Mouse (Mus musculus) neural tube, embryonic 12.5 days (tissue): ENCODE measurements at regions not wholly inside any gene's neighbourhood (a gene's known extent, or its start where the extent isn't known, plus 50 kb on each side); places are given as distances from the start of the nearest gene placed in this dataset.

Experiments
- ATAC-seq: fragments of 200-750 bp; cut with Nextera tagmentation; 2 replicates; pipeline ENCODE4 v1.8.0; 2017; ENCODE audit warnings: low read depth, mild to moderate bottlenecking, moderate TSS enrichment, moderate library complexity; ENCODE audit not compliant: low FRiP score
- H3K27ac ChIP-seq: fragments of 300-500 bp; sonication (generic); 2 replicates; pipeline ENCODE4 v1.5.1; 2016
- H3K27me3 ChIP-seq: fragments of 300-500 bp; sonication (generic); replicated peaks from 2 replicates; pipeline ENCODE4 v1.6.1; 2016; ENCODE audit warnings: mild to moderate bottlenecking
- H3K36me3 ChIP-seq: fragments of 300-500 bp; sonication (generic); 2 replicates; pipeline ENCODE4 v1.6.1; 2016; ENCODE audit warnings: mild to moderate bottlenecking
- H3K4me1 ChIP-seq: fragments of 300-500 bp; sonication (generic); 2 replicates; pipeline ENCODE4 v1.6.1; 2016
- H3K4me2 ChIP-seq: fragments of 300-500 bp; sonication (generic); replicated peaks from 2 replicates; pipeline ENCODE4 v1.6.1; 2016; ENCODE audit warnings: mild to moderate bottlenecking
- H3K4me3 ChIP-seq: fragments of 300-500 bp; sonication (generic); 2 replicates; pipeline ENCODE4 v1.5.1; 2016
- H3K9ac ChIP-seq: fragments of 300-500 bp; sonication (generic); 2 replicates; pipeline ENCODE4 v1.6.1; 2016; ENCODE audit warnings: mild to moderate bottlenecking
- H3K9me3 ChIP-seq: fragments of 300-500 bp; sonication (generic); 2 replicates; pipeline ENCODE4 v1.6.1; 2016; ENCODE audit warnings: mild to moderate bottlenecking
- WGBS: fragments of 180-500 bp; shearing (Covaris S2); methylation state at CpG from one replicate; pipeline ENCODE4 v1.1.7; 2016; 5-methylcytosine and 5-hydroxymethylcytosine counted together

DNA sequence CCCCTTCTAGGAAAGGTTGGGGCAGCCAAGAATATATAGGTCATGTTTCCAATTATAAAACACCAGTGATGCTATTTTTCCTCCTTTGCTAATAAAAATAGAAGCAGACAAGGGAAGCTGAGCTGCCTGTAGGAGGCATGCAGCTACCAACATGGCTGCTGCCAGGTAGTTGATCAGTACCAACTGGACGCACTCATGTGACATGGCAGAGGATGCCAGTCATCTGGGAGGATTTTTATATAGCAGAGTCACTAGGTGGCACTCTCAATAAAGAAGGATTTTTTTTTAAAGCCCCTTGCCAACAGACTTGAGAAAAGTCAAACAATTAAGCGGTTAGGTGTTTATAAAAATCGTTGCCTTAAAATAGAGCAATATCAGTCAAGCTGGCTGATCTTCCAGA, 273.5 kb downstream of the Mex3b start:
- 94% methylated on average over 3 of the region's 3 CpGs for WGBS
- Histone ChIP-seq H3K4me2 (no peak overlapping the region), H3K27ac (no peak overlapping the region), H3K9me3 (no peaks in the 10 kb centered on the region), H3K4me1 (no peaks in the 10 kb centered on the region), H3K27me3 (no peaks in the 10 kb centered on the region), H3K36me3 (no peaks in the 10 kb centered on the region), H3K9ac (no peak overlapping the region), H3K4me3 (no peak overlapping the region)
- ATAC-seq, result no peak

DNA sequence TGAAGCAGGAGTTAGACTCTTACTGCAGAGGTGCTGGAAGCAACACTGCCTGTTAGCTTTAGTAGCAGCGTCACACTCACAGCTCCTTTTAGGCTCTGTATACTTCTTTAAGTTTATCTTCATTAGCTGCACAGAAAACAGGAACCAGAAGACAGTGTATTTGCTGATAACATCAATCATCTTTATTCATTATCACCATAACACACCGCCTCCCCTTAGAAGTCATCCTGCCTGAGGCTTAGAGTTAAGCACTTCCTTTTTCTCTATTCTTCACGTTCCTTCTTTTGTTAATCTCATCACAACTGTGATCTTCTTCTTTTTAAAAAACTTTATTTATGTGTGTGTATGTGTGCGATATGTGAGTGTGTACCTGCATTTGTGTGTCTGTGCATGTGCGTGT, 276.9 kb downstream of the Mex3b start:
- H3K36me3 ChIP-seq, result no peaks in the 10 kb centered on the region
- no peak for ATAC-seq
- H3K4me2 ChIP-seq, result no peak overlapping the region
- no peaks in the 10 kb centered on the region for H3K9me3 ChIP-seq
- WGBS, result 89% methylated on average over 5 of the region's 5 CpGs
- no peak overlapping the region for H3K4me3 ChIP-seq
- no peak overlapping the region for H3K27ac ChIP-seq
- no peak overlapping the region for H3K9ac ChIP-seq
- no peaks in the 10 kb centered on the region for H3K4me1 ChIP-seq
- no peaks in the 10 kb centered on the region for H3K27me3 ChIP-seq

DNA sequence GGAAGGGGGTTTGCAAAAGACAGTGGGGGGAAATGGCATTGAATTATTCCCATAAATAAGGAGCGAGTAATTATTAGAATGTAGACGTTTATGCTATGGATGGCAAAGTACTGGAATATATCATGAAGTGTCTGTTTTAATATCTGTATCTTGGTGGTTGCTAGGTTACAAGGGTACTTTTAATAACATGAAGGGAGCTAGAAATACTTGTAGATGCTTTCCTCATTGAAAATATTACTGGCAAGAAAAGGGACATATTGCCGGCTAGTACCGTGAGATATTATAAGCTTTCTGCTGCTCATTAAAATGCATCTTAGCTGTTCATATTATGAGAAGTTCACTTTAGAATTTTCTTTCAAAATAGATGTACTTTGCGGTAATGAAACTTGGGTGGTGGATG, 278.4 kb downstream of the Mex3b start:
- Histone ChIP-seq H3K4me2 (no peak overlapping the region), H3K27me3 (no peaks in the 10 kb centered on the region), H3K9ac (no peak overlapping the region), H3K9me3 (no peaks in the 10 kb centered on the region), H3K36me3 (no peaks in the 10 kb centered on the region), H3K4me1 (no peaks in the 10 kb centered on the region), H3K4me3 (no peak overlapping the region), H3K27ac (no peak overlapping the region)
- ATAC-seq, result no peak
- WGBS, result 88% methylated on average over 5 of the region's 5 CpGs

DNA sequence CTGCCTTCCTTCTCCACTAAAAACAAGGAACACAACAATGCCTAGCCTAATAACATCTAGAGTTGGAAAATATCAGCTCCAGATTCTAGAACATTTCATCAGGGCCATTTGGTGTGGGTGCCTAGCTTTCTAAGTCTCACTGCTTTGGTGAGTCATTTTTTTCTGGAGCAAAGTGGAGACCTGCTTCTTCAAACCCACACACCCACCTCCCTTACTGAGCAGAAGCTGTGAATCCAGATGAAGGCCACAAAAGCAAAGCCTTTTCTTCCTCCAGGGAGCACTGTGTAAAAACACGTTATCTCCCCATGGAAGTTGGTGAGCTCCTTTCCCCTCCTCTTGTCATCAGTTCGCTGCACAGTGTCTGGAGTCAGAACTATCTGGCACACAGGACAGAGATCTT, 294.1 kb downstream of the Mex3b start:
- no peaks in the 10 kb centered on the region for H3K9me3 ChIP-seq
- no peaks in the 10 kb centered on the region for H3K36me3 ChIP-seq
- H3K9ac ChIP-seq, result no peak overlapping the region
- WGBS, result 77% methylated on average over 2 of the region's 2 CpGs
- H3K27me3 ChIP-seq, result no peaks in the 10 kb centered on the region
- H3K27ac ChIP-seq, result no peak overlapping the region
- no peak overlapping the region for H3K4me2 ChIP-seq
- H3K4me3 ChIP-seq, result no peak overlapping the region
- ATAC-seq, result no peak
- no peaks in the 10 kb centered on the region for H3K4me1 ChIP-seq

DNA sequence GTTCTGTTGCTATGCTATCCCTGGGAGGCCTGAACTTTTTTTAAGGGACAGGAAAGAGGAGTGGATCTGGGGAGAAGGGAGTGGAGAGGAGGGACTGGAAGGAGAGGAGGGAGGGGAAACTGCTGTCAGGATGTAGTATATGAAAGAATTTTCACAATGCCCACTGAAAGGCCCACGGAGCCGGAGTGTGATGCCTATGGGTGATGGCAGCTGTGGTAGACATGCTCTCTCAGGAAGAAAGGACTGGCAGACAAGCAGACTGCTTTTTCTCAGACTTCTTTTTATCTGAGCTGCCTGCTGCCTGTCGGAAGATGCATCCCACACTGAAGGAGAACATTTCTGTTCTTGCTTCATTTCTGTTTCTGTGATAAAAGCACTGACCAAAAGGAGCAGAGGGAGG, 295.7 kb downstream of the Mex3b start:
- Histone ChIP-seq H3K27me3 (no peaks in the 10 kb centered on the region), H3K9ac (no peak overlapping the region), H3K4me3 (no peak overlapping the region), H3K4me1 (no peaks in the 10 kb centered on the region), H3K36me3 (no peaks in the 10 kb centered on the region), H3K27ac (no peak overlapping the region), H3K4me2 (no peak overlapping the region), H3K9me3 (no peaks in the 10 kb centered on the region)
- no peak for ATAC-seq
- 89% methylated on average over 3 of the region's 3 CpGs for WGBS

DNA sequence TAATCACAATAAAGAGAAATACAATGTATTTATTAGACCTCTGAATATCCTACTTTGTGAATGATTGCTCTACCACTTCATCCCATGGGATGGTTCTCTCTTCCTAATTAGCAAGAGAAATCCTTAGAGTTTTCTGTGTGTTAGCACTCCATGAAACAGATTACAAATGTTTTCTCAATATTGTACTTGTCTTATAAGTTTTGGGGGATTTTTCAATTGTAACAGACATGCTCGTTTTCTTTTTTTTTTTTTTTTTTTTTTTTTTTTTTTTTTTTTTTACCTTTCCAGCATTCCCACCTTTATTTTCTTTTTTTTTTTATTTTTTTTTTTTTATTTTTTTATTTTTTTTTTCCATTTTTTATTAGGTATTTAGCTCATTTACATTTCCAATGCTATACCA, 312.3 kb downstream of the Mex3b start:
- Histone ChIP-seq H3K36me3 (no peaks in the 10 kb centered on the region), H3K27me3 (no peaks in the 10 kb centered on the region), H3K27ac (no peak overlapping the region), H3K4me1 (no peaks in the 10 kb centered on the region), H3K4me3 (no peak overlapping the region), H3K9me3 (no peaks in the 10 kb centered on the region), H3K4me2 (no peak overlapping the region), H3K9ac (no peak overlapping the region)
- 75% methylated on average over 1 of the region's 1 CpGs for WGBS
- ATAC-seq, result no peak

DNA sequence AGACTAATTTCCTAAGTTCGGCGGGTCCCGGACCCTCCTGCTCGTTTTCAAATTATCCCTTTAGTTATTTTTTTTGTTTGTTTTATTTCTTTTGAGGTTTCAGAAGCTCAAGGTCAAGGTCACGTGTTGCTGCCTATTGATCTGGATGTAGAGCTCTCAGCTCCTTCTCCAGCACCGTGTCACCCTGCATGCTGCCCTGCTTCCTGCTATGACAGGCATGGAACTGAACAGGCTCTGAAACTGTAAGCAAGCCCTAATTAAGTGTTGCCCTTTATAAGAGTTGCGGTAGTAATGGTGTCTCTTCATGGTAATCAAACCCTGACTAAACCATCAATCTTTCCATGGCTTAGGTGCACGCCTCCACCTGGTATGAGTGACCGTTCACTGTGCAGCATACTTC, 319.2 kb downstream of the Mex3b start:
- no peak overlapping the region for H3K4me2 ChIP-seq
- no peak for ATAC-seq
- H3K36me3 ChIP-seq, result no peaks in the 10 kb centered on the region
- no peaks in the 10 kb centered on the region for H3K27me3 ChIP-seq
- no peak overlapping the region for H3K9ac ChIP-seq
- H3K27ac ChIP-seq, result no peak overlapping the region
- no peaks in the 10 kb centered on the region for H3K4me1 ChIP-seq
- H3K9me3 ChIP-seq, result no peaks in the 10 kb centered on the region
- H3K4me3 ChIP-seq, result no peak overlapping the region
- WGBS, result 94% methylated on average over 9 of the region's 9 CpGs

DNA sequence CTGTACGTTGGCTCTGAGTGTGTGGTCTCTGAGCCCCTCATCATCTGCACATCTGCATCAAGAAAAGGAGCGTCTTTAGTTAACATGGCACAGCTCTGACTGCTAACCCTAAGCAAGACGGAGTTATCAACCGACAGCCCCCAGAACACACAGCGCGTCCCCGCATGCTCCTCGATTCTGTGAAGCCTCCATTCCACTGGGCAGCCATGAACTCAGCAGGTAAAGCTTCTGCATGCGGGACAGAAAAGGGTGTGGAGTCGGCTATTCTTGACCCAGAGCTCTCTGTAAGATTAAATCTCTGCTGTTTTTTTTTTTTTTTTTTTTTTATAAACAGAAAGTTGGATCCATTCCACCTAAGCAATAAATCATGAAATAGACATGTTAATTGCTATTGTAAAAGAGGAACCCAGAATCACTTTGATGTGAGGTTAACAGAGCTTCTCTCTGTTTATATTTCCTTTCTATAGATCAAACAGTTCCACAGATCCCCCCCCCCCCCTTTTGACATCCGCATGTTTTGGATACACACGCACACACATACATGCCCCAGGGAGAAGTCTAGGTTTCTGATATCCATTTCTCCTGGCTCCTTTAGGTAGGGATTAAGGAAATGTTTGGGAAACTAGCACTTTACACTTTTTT, 328.9 kb downstream of the Mex3b start:
- no peak for ATAC-seq
- Histone ChIP-seq H3K9me3 (no peaks in the 10 kb centered on the region), H3K27me3 (no peaks in the 10 kb centered on the region), H3K4me3 (no peak overlapping the region), H3K4me2 (no peak overlapping the region), H3K27ac (no peak overlapping the region), H3K9ac (no peak overlapping the region), H3K36me3 (no peaks in the 10 kb centered on the region), H3K4me1 (peaks cover 3% of the 10 kb centered on the region)
- WGBS, result 72% methylated on average over 12 of the region's 12 CpGs

DNA sequence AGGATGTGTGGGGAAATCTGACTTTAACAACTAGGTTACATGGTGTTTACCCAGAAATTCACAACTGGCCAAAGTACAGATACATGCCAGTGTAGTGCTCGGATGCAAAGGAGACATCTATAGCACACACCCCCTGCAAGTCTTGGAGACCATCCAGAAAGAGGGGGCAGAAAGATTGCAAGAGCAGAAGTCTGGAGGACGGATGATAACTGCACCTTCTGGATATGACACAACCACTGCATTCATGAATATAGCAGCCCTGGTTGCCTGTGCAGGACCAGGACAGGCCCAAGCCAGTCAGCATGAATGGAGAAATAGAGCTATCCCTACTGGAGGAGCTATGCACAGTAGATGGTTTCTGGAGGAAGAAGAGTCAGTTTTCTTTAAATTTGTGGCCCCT, 330.4 kb downstream of the Mex3b start:
- no peak for ATAC-seq
- Histone ChIP-seq H3K27me3 (no peaks in the 10 kb centered on the region), H3K36me3 (no peaks in the 10 kb centered on the region), H3K4me2 (no peak overlapping the region), H3K9ac (no peak overlapping the region), H3K4me3 (no peak overlapping the region), H3K9me3 (no peaks in the 10 kb centered on the region), H3K4me1 (peaks cover 17% of the 10 kb centered on the region), H3K27ac (no peak overlapping the region)
- 82% methylated on average over 2 of the region's 2 CpGs for WGBS

DNA sequence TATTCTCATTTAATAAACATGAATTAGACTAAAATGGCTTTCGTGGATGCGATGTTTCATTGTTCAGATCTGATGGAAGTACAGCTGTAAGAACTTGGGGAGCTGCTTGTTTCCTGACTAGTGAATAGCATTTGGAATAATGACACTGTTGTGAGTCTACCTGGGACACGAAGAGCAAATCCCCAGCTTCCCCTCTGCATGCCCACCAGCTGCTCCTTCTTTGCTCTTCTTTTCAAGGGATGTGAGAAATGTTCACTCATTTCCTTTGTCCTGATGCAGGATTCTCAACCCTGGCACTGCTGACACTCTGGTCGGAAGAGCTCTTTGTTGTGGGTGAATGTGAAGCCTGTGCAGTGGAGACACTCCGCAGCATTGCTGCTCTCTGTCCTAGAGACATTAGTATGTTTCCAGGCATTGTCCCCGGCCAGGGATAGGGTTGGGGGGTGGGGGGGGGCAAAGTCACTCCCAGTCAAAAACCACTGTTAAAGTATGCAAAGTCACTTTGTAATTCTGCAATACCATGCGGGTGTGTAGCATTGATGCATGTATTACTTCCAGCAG, 334.1 kb downstream of the Mex3b start:
- Histone ChIP-seq H3K4me2 (peak overlapping the region; percentile 52), H3K4me1 (peaks cover 43% of the 10 kb centered on the region)

DNA sequence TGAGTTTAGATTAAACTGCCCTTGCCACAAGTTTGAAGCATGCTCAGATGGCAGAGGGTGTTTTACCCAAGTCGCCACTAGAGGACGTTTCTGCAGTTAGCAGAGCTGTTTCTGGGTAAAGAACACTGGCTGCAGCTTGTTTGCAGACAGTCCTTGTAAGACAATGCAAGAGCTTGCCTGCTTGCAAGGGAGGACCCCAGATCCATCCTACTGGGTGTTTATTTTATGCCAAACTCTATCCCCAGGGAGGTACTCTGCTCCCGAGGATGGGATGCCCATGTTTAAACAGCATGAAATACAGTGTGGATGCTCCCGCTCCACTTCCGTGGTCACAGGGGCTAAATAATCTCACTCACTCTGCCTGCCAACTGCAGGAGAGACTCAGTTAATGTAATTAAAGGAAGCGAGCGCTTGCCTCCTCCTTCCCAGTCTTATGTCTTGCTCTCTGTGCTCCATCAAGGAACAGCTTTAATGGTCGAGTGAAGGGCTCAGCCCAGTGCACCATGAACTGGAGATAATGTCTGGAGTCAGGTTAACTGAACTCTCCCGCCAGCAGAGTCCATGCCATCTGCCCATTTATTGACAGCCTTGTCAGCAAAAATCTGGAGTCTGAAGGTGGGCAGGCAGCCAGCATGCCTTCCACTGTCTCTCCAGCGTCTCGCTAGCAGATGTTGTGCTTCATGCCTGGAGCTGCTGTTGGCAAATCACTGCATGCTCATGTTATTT, 334.8 kb downstream of the Mex3b start:
- 0 out of 2 replicates have a peak overlapping the region, but pooled peaks have one; percentile 3 for H3K4me3 ChIP-seq
- H3K27me3 ChIP-seq, result no peaks in the 10 kb centered on the region
- peak overlapping the region; percentile 49; the same call in 1 of the 2 replicates for H3K9ac ChIP-seq
- peak; percentile 69 for ATAC-seq
- H3K4me2 ChIP-seq, result peak overlapping the region; percentile 52
- 14% methylated on average over 11 of the region's 11 CpGs for WGBS
- H3K27ac ChIP-seq, result peak overlapping the region; percentile 83
- H3K4me1 ChIP-seq, result peaks cover 43% of the 10 kb centered on the region
- H3K36me3 ChIP-seq, result no peaks in the 10 kb centered on the region
- no peaks in the 10 kb centered on the region for H3K9me3 ChIP-seq

More for the DNA sequence above, 334.1 kb downstream of the Mex3b start:
- Histone ChIP-seq H3K36me3 (no peaks in the 10 kb centered on the region), H3K4me3 (no peak overlapping the region), H3K27me3 (no peaks in the 10 kb centered on the region), H3K9me3 (no peaks in the 10 kb centered on the region), H3K27ac (0 out of 2 replicates have a peak overlapping the region, but pooled peaks have one; percentile 83), H3K9ac (no peak overlapping the region)
- ATAC-seq, result peak; percentile 59
- 41% methylated on average over 7 of the region's 7 CpGs for WGBS

DNA sequence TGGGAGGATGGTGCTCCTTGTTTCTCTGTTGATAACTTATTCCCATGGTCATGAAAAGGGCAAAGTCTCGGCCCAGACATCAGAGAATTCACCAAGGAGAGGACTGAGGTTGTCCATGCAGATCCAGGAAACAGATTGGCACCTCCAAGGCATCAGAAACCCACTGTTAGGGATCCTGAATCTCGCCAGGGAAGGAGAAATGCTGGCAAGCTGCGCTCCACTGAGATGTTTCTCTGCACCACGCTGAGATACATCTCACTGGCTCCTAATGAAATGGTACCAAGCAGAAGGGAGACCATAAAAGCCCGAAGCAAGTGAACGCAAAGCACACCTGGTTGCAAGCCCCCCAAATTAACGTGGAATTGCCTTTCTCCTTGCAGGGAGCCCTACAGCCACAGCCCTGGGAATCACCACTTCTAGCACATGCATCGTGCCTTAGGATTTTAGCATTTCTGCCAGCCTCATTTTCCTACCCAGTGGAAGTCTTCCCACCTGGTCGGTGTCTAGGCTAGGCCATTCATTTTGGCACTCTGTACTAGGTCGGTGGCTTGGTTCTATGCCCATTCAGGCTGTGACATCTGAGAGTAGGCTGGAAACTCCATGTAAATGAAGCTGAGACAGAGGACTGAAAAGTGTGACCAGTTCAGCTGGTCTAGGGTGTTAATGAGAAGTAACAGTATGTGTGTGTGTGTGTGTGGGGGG, 336.3 kb downstream of the Mex3b start:
- H3K4me1 ChIP-seq, result peaks cover 43% of the 10 kb centered on the region
- ATAC-seq, result no peak
- no peak overlapping the region for H3K4me3 ChIP-seq

More for the DNA sequence above, 336.3 kb downstream of the Mex3b start:
- Histone ChIP-seq H3K27me3 (no peaks in the 10 kb centered on the region), H3K4me2 (no peak overlapping the region), H3K9me3 (no peaks in the 10 kb centered on the region), H3K9ac (no peak overlapping the region), H3K36me3 (no peaks in the 10 kb centered on the region), H3K27ac (no peak overlapping the region)
- 61% methylated on average over 10 of the region's 10 CpGs for WGBS
